Mouse (Mus musculus) forebrain, embryonic 15.5 days (tissue): ENCODE data around the gene Ptbp1. TPM values are rescaled to one million over a fixed set of nuclear protein-coding genes. Genes with fewer than 3 reads are reported as not detected.

Experiments
- ATAC-seq: fragments of 200-750 bp; cut with Nextera tagmentation; replicated peaks from 2 replicates; pipeline ENCODE4 v1.8.0; 2017; ENCODE audit warnings: mild to moderate bottlenecking, moderate TSS enrichment, moderate library complexity
- H3K27ac ChIP-seq: fragments of 300-500 bp; sonication (generic); replicated peaks from 2 replicates; pipeline ENCODE4 v1.5.1; 2015; ENCODE audit warnings: mild to moderate bottlenecking, inconsistent platforms
- H3K27me3 ChIP-seq: fragments of 300-500 bp; sonication (generic); 2 replicates; pipeline ENCODE4 v1.6.1; 2015; ENCODE audit warnings: inconsistent platforms
- H3K36me3 ChIP-seq: fragments of 300-500 bp; sonication (generic); 2 replicates; pipeline ENCODE4 v1.6.1; 2015; ENCODE audit warnings: mild to moderate bottlenecking, inconsistent platforms
- H3K4me1 ChIP-seq: fragments of 300-500 bp; sonication (generic); 2 replicates; pipeline ENCODE4 v1.6.1; 2015; ENCODE audit warnings: inconsistent platforms
- H3K4me2 ChIP-seq: fragments of 300-500 bp; sonication (generic); replicated peaks from 2 replicates; pipeline ENCODE4 v1.6.1; 2015; ENCODE audit warnings: mild to moderate bottlenecking, inconsistent platforms
- H3K4me3 ChIP-seq: fragments of 300-500 bp; sonication (generic); 2 replicates; pipeline ENCODE4 v1.5.1; 2015; ENCODE audit warnings: mild to moderate bottlenecking, inconsistent platforms
- H3K9ac ChIP-seq: fragments of 300-500 bp; sonication (generic); replicated peaks from 2 replicates; pipeline ENCODE4 v1.6.1; 2015; ENCODE audit warnings: mild to moderate bottlenecking, inconsistent platforms
- H3K9me3 ChIP-seq: fragments of 300-500 bp; sonication (generic); 2 replicates; pipeline ENCODE4 v1.6.1; 2016; ENCODE audit warnings: inconsistent platforms
- WGBS: fragments of 180-500 bp; shearing (Covaris S2); methylation state at CpG from one replicate; pipeline ENCODE4 v1.1.7; 2015; ENCODE audit warnings: mixed read lengths; 5-methylcytosine and 5-hydroxymethylcytosine counted together
- microRNA-seq: library from miRNA; unstranded; fragments of <30 nt; microRNA quantifications from one replicate; pipeline ENCODE4, GENCODE M21; 2016
- polyA plus RNA-seq: library from polyadenylated mRNA; unstranded; fragments of >200 nt; fragmentation: Nextera tagmentation; extraction: Ambion mirVana; gene quantifications from 2 replicates; pipeline ENCODE4 v1.2.1, GENCODE M21; 2015

Gene Ptbp1
- polyA plus RNA-seq, 1 experiment from 2014 or later: 108 TPM

- no peak for ATAC-seq
- peaks cover 2% of the 10 kb centered on the region; the same call in 1 of the 2 replicates for H3K27me3 ChIP-seq
- no peaks in the 10 kb centered on the region for H3K9me3 ChIP-seq
- peaks cover 16% of the 10 kb centered on the region for H3K36me3 ChIP-seq
- H3K4me1 ChIP-seq: peaks cover 49% of the 10 kb centered on the region
- H3K9ac ChIP-seq: no peak overlapping the region
- H3K4me3 ChIP-seq: no peak overlapping the region
- WGBS: 69% methylated on average over 20 of the region's 20 CpGs
- no peak overlapping the region for H3K27ac ChIP-seq
- no peak overlapping the region for H3K4me2 ChIP-seq
Observed at GRCm38 (mm10) chr10:79912412-79912811, 58.2 kb downstream of the Ptbp1 start.

Small RNAs within 50 kb of the gene (microRNA-seq; reads per million reads assigned to microRNA genes)
- not detected for gene Mir6910

Other genes with a start within 250 kb of the Ptbp1 start
- 0.22 and 0.27 TPM in 2 replicates for gene C2cd4c, start 240.4 kb upstream of the Ptbp1 start, polyA plus RNA-seq
- gene Shc2, start 216.5 kb upstream of the Ptbp1 start, polyA plus RNA-seq: 15.1 and 15.3 TPM in 2 replicates
- gene Odf3l2, start 208.7 kb upstream of the Ptbp1 start, polyA plus RNA-seq: 0.32 TPM in 1 of 2 replicates, not detected in the other
- gene Madcam1, start 189.9 kb upstream of the Ptbp1 start, polyA plus RNA-seq: 0.95 and 1.3 TPM in 2 replicates
- gene Tpgs1, start 185.1 kb upstream of the Ptbp1 start, polyA plus RNA-seq: 80.0 and 83.6 TPM in 2 replicates
- gene Cdc34, start 172.2 kb upstream of the Ptbp1 start, polyA plus RNA-seq: 75.7 and 81.2 TPM in 2 replicates
- 2.0 and 2.3 TPM in 2 replicates for gene Gzmm, start 165.4 kb upstream of the Ptbp1 start, polyA plus RNA-seq
- 689 and 728 TPM in 2 replicates for gene Bsg, start 149.9 kb upstream of the Ptbp1 start, polyA plus RNA-seq
- 0.64 and 0.69 TPM in 2 replicates for gene Hcn2, start 137.8 kb upstream of the Ptbp1 start, polyA plus RNA-seq
- 43.7 and 44.0 TPM in 2 replicates for gene Polrmt, start 107.8 kb upstream of the Ptbp1 start, polyA plus RNA-seq
- 0.69 and 0.72 TPM in 2 replicates for gene Fgf22, start 99.4 kb upstream of the Ptbp1 start, polyA plus RNA-seq
- 94.9 and 108 TPM in 2 replicates for gene Rnf126, start 87.5 kb upstream of the Ptbp1 start, polyA plus RNA-seq
- gene Fstl3, start 77.2 kb upstream of the Ptbp1 start, polyA plus RNA-seq: 0.83 and 0.84 TPM in 2 replicates
- gene Prss57, start 63.5 kb upstream of the Ptbp1 start, polyA plus RNA-seq: 0.25 and 0.43 TPM in 2 replicates
- 317 and 325 TPM in 2 replicates for gene Palm, start 60.9 kb upstream of the Ptbp1 start, polyA plus RNA-seq
- 0.66 and 0.68 TPM in 2 replicates for gene Misp, start 33.4 kb upstream of the Ptbp1 start, polyA plus RNA-seq
- 13.5 and 15.0 TPM in 2 replicates for gene Prtn3, start 20.0 kb downstream of the Ptbp1 start, polyA plus RNA-seq
- gene Plppr3, start 20.2 kb downstream of the Ptbp1 start, polyA plus RNA-seq: 405 and 410 TPM in 2 replicates
- 0.19 TPM in 1 of 2 replicates, not detected in the other for gene Elane, start 31.8 kb downstream of the Ptbp1 start, polyA plus RNA-seq
- not detected in 2 replicates for gene Cfd, start 36.4 kb downstream of the Ptbp1 start, polyA plus RNA-seq
- 53.2 and 56.6 TPM in 2 replicates for gene Med16, start 54.5 kb downstream of the Ptbp1 start, polyA plus RNA-seq
- gene Gm26602, start 56.4 kb downstream of the Ptbp1 start, polyA plus RNA-seq: 10.4 and 21.1 TPM in 2 replicates
- 2.2 and 2.7 TPM in 2 replicates for gene Kiss1r, start 62.5 kb downstream of the Ptbp1 start, polyA plus RNA-seq
- 272 and 277 TPM in 2 replicates for gene R3hdm4, start 66.8 kb downstream of the Ptbp1 start, polyA plus RNA-seq
- 2.7 and 3.1 TPM in 2 replicates for gene Arid3a, start 72.6 kb downstream of the Ptbp1 start, polyA plus RNA-seq
- gene Wdr18, start 105.7 kb downstream of the Ptbp1 start, polyA plus RNA-seq: 89.2 and 94.3 TPM in 2 replicates
- gene Grin3b, start 116.3 kb downstream of the Ptbp1 start, polyA plus RNA-seq: 0.50 and 0.63 TPM in 2 replicates
- 21.7 and 23.1 TPM in 2 replicates for gene Tmem259, start 129.9 kb downstream of the Ptbp1 start, polyA plus RNA-seq
- 26.7 and 29.1 TPM in 2 replicates for gene Cnn2, start 134.2 kb downstream of the Ptbp1 start, polyA plus RNA-seq
- 3.7 and 4.1 TPM in 2 replicates for gene Abca7, start 142.1 kb downstream of the Ptbp1 start, polyA plus RNA-seq
- gene Arhgap45, start 162.2 kb downstream of the Ptbp1 start, polyA plus RNA-seq: 1.3 TPM in 2 replicates
- 179 and 186 TPM in 2 replicates for gene Polr2e, start 185.4 kb downstream of the Ptbp1 start, polyA plus RNA-seq
- 472 and 476 TPM in 2 replicates for gene Gpx4, start 192.7 kb downstream of the Ptbp1 start, polyA plus RNA-seq